Mouse (Mus musculus): ENCODE results near the gene Acap2.

- TF ChIP-seq CTCF (IDR thresholded peaks at IDR 0.05; ENCODE audit: low read depth) (no peak), EP300 (IDR thresholded peaks at IDR 0.05; ENCODE audit: low read depth) (no peak)
Measured at GRCm38 (mm10) chr16:31074324-31074908, 126.6 kb downstream of the Acap2 start.

Data from heart, postnatal 0 days (tissue).